Mouse (Mus musculus): ENCODE data around the gene Pla2g4a.

Gene Pla2g4a

GRCm38 (mm10) chr1:149855581-149855980 is 105.5 kb downstream of the Pla2g4a start:
- no peak for DNase-seq (ENCODE audit: low read depth, low spot score)

GRCm38 (mm10) chr1:149854867-149855266 is 106.2 kb downstream of the Pla2g4a start:
- DNase-seq (ENCODE audit: low read depth, low spot score) = no peak

GRCm38 (mm10) chr1:149846655-149847054 is 114.4 kb downstream of the Pla2g4a start:
- DNase-seq (ENCODE audit: low read depth, low spot score) = no peak

- DNase-seq (ENCODE audit: low read depth, low spot score) = no peak
Measured at GRCm38 (mm10) chr1:149841845-149842244, 119.2 kb downstream of the Pla2g4a start.

- DNase-seq (ENCODE audit: low read depth, low spot score) = no peak
Measured at GRCm38 (mm10) chr1:149840961-149841416, 120.1 kb downstream of the Pla2g4a start.

GRCm38 (mm10) chr1:149840312-149840930 is 120.7 kb downstream of the Pla2g4a start:
- DNase-seq (ENCODE audit: low read depth, low spot score) = no peak

GRCm38 (mm10) chr1:149836496-149836895 is 124.6 kb downstream of the Pla2g4a start:
- DNase-seq (ENCODE audit: low read depth, low spot score) = no peak

- DNase-seq (ENCODE audit: low read depth, low spot score) = no peak
Measured at GRCm38 (mm10) chr1:149833876-149834275, 127.2 kb downstream of the Pla2g4a start.

GRCm38 (mm10) chr1:149832952-149833351 is 128.1 kb downstream of the Pla2g4a start:
- DNase-seq (ENCODE audit: low read depth, low spot score) = no peak

- DNase-seq (ENCODE audit: low read depth, low spot score) = no peak
Measured at GRCm38 (mm10) chr1:149832514-149832913, 128.6 kb downstream of the Pla2g4a start.

GRCm38 (mm10) chr1:149831100-149831499 is 130.0 kb downstream of the Pla2g4a start:
- DNase-seq (ENCODE audit: low read depth, low spot score) = no peak

GRCm38 (mm10) chr1:149813616-149814345 is 147.3 kb downstream of the Pla2g4a start:
- DNase-seq (ENCODE audit: low read depth, low spot score) = no peak

GRCm38 (mm10) chr1:149809527-149809926 is 151.6 kb downstream of the Pla2g4a start:
- no peak for DNase-seq (ENCODE audit: low read depth, low spot score)
